Mouse (Mus musculus): ENCODE measurements around the gene Zfp867.

GRCm38 (mm10) chr11:59477240-59477639 is 5.0 kb upstream of the Zfp867 start:
- no peak for TF ChIP-seq POLR2A (IDR thresholded peaks at IDR 0.05; ENCODE audit: control insufficient read depth, low read depth, low read length)
- TF ChIP-seq CTCF (IDR thresholded peaks at IDR 0.05; ENCODE audit: control insufficient read depth, insufficient read depth, insufficient replicate concordance, low read depth, low read length): no peak
